In the genomic region with DNA sequence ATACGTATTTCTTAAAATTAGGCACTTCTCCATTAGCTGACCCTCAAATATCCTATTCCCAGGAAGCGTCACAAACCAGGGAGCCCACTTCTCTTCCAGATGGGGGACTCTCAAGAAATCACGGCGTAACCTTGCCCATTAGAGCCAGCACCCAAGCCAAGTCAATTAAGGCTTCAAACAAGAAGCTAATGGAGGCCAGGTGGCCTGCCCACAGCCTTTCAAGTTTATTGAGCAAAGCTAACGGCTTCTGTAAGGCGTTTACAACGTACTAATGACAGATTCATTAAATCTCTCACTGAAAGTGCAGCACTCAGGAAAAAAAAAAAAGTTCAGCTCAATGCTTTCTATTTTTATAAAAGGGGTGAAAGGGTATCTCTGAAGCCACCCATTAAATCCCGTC, we compare ENCODE assay signal across 9 mouse cellular contexts. TPM values are rescaled to one million over a fixed set of nuclear protein-coding genes. Genes with fewer than 3 reads are reported as not detected.
A peak's percentile ranks its signal among the peaks of the same experiment; 100 is the strongest.
DNase-seq lines count a peak whose midpoint lies in the region; ATAC-seq and TF ChIP-seq lines count a peak whose summit lies in the region.
"Had no signal": no experiment of that assay in that cellular context is flagged by ENCODE, and none has a peak within 500 bp of the region (broad histone marks: within the 10 kb centered on the region; RNA-seq: fewer than 3 reads in every experiment).

No protein-coding gene starts in this region.

- no peak for TF ChIP-seq CTCF in kidney, adult 2 months (conservative IDR thresholded peaks at IDR 0.05; ENCODE audit: insufficient read depth, insufficient read length, low read depth, low read length)

- peak overlapping the region; percentile 67; the same call in 1 of the 2 replicates for H3K4me3 ChIP-seq in kidney, adult 2 months (ENCODE audit: insufficient read depth, low read depth, low read length)
- H3K4me3 ChIP-seq in hindbrain, embryonic 11.5 days (ENCODE audit: low read depth, low read length): peak overlapping the region; percentile 56
- H3K4me3 ChIP-seq in midbrain, embryonic 13.5 days (replicated peaks): peak overlapping the region; percentile 66

- no peaks in the 10 kb centered on the region for H3K9me3 ChIP-seq in hindbrain, embryonic 11.5 days (ENCODE audit: control insufficient read depth, low read length)
- H3K9me3 ChIP-seq in midbrain, embryonic 13.5 days: no peaks in the 10 kb centered on the region

- ATAC-seq in hindbrain, embryonic 11.5 days (ENCODE audit: low FRiP score): no peak
- ATAC-seq in midbrain, embryonic 13.5 days: no peak

- H3K9ac ChIP-seq in hindbrain, embryonic 11.5 days (ENCODE audit: low read depth, low read length): peak overlapping the region; percentile 69
- H3K9ac ChIP-seq in midbrain, embryonic 13.5 days (replicated peaks): peak overlapping the region; percentile 77

- intact Hi-C loops in left cerebral cortex, postnatal 36 days (cut with DNase I): loop anchor here (5.0 kb wide), 1 partner anchor 46 kb away; no protein-coding TSS in a partner anchor
- intact Hi-C loops in gastrocnemius, postnatal 14 days (cut with DNase I; ENCODE audit: low total_unique reads): no loop called here

- no peak for TF ChIP-seq POLR2A in kidney, adult 2 months (IDR thresholded peaks at IDR 0.05; ENCODE audit: low read depth, low read length)

- 12% methylated on average over 8 of the region's 8 CpGs for WGBS in kidney, adult 2 months
- 25% methylated on average over 8 of the region's 8 CpGs for WGBS in hindbrain, embryonic 11.5 days
- 25% methylated on average over 8 of the region's 8 CpGs for WGBS in midbrain, embryonic 13.5 days

- H3K27me3 ChIP-seq in kidney, adult 2 months (replicated peaks; ENCODE audit: control insufficient read depth, insufficient read depth, low read length): no peaks in the 10 kb centered on the region
- no peaks in the 10 kb centered on the region for H3K27me3 ChIP-seq in hindbrain, embryonic 11.5 days (ENCODE audit: control insufficient read depth, insufficient read depth, low read length)
- no peaks in the 10 kb centered on the region for H3K27me3 ChIP-seq in midbrain, embryonic 13.5 days
- H3K27me3 ChIP-seq: Patski had no signal

- DNase-seq in kidney, adult 2 months: no peak
- DNase-seq in kidney, adult 9 months: no peak
- peak; percentile 6 for DNase-seq in brain, adult 2 months (ENCODE audit: low read depth, low spot score)
- DNase-seq in hindbrain, embryonic 11.5 days (ENCODE audit: low spot score): peak; percentile 33
- DNase-seq in left cerebral cortex, postnatal 36 days (ENCODE audit: low spot score in 2 of 2): no peak
- no peak for DNase-seq in gastrocnemius, postnatal 14 days
- DNase-seq in spleen, postnatal 36 days (ENCODE audit: low spot score in 2 of 2): no peak

- no peaks in the 10 kb centered on the region for H3K4me1 ChIP-seq in kidney, adult 2 months (ENCODE audit: control insufficient read depth, insufficient read depth, low read length)
- H3K4me1 ChIP-seq in hindbrain, embryonic 11.5 days (replicated peaks; ENCODE audit: control insufficient read depth, insufficient read depth, low read length): no peaks in the 10 kb centered on the region
- H3K4me1 ChIP-seq in midbrain, embryonic 13.5 days (replicated peaks): peaks cover 13% of the 10 kb centered on the region

- peak overlapping the region; percentile 59 for H3K4me2 ChIP-seq in hindbrain, embryonic 11.5 days (replicated peaks; ENCODE audit: low read depth, low read length)
- H3K4me2 ChIP-seq in midbrain, embryonic 13.5 days (replicated peaks): peak overlapping the region; percentile 67

- H3K27ac ChIP-seq in kidney, adult 2 months (ENCODE audit: insufficient read depth, low read depth, low read length): no peak overlapping the region
- H3K27ac ChIP-seq in hindbrain, embryonic 11.5 days (ENCODE audit: low read depth, low read length): no peak overlapping the region
- H3K27ac ChIP-seq in midbrain, embryonic 13.5 days: no peak overlapping the region

- H3K36me3 ChIP-seq in kidney, adult 2 months (ENCODE audit: control insufficient read depth, insufficient read depth, low read length): no peaks in the 10 kb centered on the region
- H3K36me3 ChIP-seq in hindbrain, embryonic 11.5 days (ENCODE audit: control insufficient read depth, insufficient read depth, low read length): no peaks in the 10 kb centered on the region
- H3K36me3 ChIP-seq in midbrain, embryonic 13.5 days: no peaks in the 10 kb centered on the region

RNA-seq across cellular contexts. Expression of a gene that starts 20.1 kb away (rescaled TPM):
- 2.8 and 3.5 TPM in 2 replicates for polyA plus RNA-seq in kidney, adult 2 months (2012; rRNA removed)
- 8.6 and 8.7 TPM in 2 replicates for polyA plus RNA-seq in hindbrain, embryonic 11.5 days (2014; fragmentation: Nextera tagmentation; extraction: Ambion mirVana)
- 19.8 and 19.9 TPM in 2 replicates for polyA plus RNA-seq in midbrain, embryonic 13.5 days (2015; fragmentation: Nextera tagmentation; extraction: Ambion mirVana)
- total RNA-seq in left cerebral cortex, postnatal 36 days (2021): 10 to 100 TPM; 53.0 to 55.9 TPM
- 1 to 10 TPM; 1.2 TPM for total RNA-seq in gastrocnemius, postnatal 14 days (2021)

RNA-seq across cellular contexts. Expression of a gene that starts 31.1 kb away (rescaled TPM):
- polyA plus RNA-seq in kidney, adult 2 months (2012; rRNA removed): 0.48 and 0.90 TPM in 2 replicates
- polyA plus RNA-seq in hindbrain, embryonic 11.5 days (2014; fragmentation: Nextera tagmentation; extraction: Ambion mirVana): 0.63 and 0.90 TPM in 2 replicates
- polyA plus RNA-seq in midbrain, embryonic 13.5 days (2015; fragmentation: Nextera tagmentation; extraction: Ambion mirVana): 0.23 and 0.31 TPM in 2 replicates
- total RNA-seq in left cerebral cortex, postnatal 36 days (2021): 10 to 100 TPM in 1 of 2 experiments, 1 to 10 TPM in 1; 9.6 to 13.2 TPM
- total RNA-seq in gastrocnemius, postnatal 14 days (2021): 1 to 10 TPM; 2.4 to 3.3 TPM
- polyA plus RNA-seq: Patski had no signal

Comparison
In these comparisons a context has a peak if more than half of its experiments do, and no peak if none do; other contexts are left out.
1. DNase-seq: peak in brain, adult 2 months (single experiment) and hindbrain, embryonic 11.5 days (single experiment); none in kidney, adult 2 months (single experiment), kidney, adult 9 months (single experiment), left cerebral cortex, postnatal 36 days (0 of 2), gastrocnemius, postnatal 14 days (single experiment) and spleen, postnatal 36 days (0 of 2).
2. Peak in every context shown above with its lines, with median percentiles within 50 percentile points of each other: H3K4me3 ChIP-seq.